Mouse (Mus musculus) liver, embryonic 15.5 days (tissue): ENCODE measurements around the gene Frrs1. TPM values are rescaled to one million over a fixed set of nuclear protein-coding genes. Genes with fewer than 3 reads are reported as not detected.
A peak's percentile ranks its signal among the peaks of the same experiment; 100 is the strongest.

Experiments used
- ATAC-seq: fragments of 200-750 bp; cut with Nextera tagmentation; 2 replicates; pipeline ENCODE4 v1.8.0; 2017; ENCODE audit warnings: moderate number of reproducible peaks, mild to moderate bottlenecking, moderate library complexity; ENCODE audit not compliant: insufficient read depth
- H3K27ac ChIP-seq: fragments of 300-500 bp; sonication (generic); replicated peaks from 2 replicates; pipeline ENCODE4 v1.5.1; 2015; ENCODE audit warnings: mild to moderate bottlenecking, inconsistent platforms
- H3K27me3 ChIP-seq: fragments of 300-500 bp; sonication (generic); 2 replicates; pipeline ENCODE4 v1.6.1; 2015; ENCODE audit warnings: mild to moderate bottlenecking, inconsistent platforms
- H3K36me3 ChIP-seq: fragments of 300-500 bp; sonication (generic); replicated peaks from 2 replicates; pipeline ENCODE4 v1.6.1; 2015; ENCODE audit warnings: moderate library complexity, mild to moderate bottlenecking, inconsistent platforms
- H3K4me1 ChIP-seq: fragments of 300-500 bp; sonication (generic); replicated peaks from 2 replicates; pipeline ENCODE4 v1.6.1; 2015; ENCODE audit warnings: inconsistent platforms
- H3K4me2 ChIP-seq: fragments of 300-500 bp; sonication (generic); 2 replicates; pipeline ENCODE4 v1.6.1; 2015; ENCODE audit warnings: moderate library complexity, mild to moderate bottlenecking, inconsistent platforms
- H3K4me3 ChIP-seq: fragments of 300-500 bp; sonication (generic); replicated peaks from 2 replicates; pipeline ENCODE4 v1.5.1; 2015; ENCODE audit warnings: mild to moderate bottlenecking, inconsistent platforms
- H3K9ac ChIP-seq: fragments of 300-500 bp; sonication (generic); 2 replicates; pipeline ENCODE4 v1.6.1; 2015; ENCODE audit warnings: moderate library complexity, mild to moderate bottlenecking, inconsistent platforms
- H3K9me3 ChIP-seq: fragments of 300-500 bp; sonication (generic); replicated peaks from 2 replicates; pipeline ENCODE4 v1.6.1; 2016; ENCODE audit warnings: inconsistent platforms
- WGBS: fragments of 180-500 bp; shearing (Covaris S2); methylation state at CpG from one replicate; pipeline ENCODE4 v1.1.7; 2015; ENCODE audit warnings: mixed read lengths; ENCODE audit not compliant: insufficient replicate concordance; 5-methylcytosine and 5-hydroxymethylcytosine counted together
- polyA plus RNA-seq: library from polyadenylated mRNA; unstranded; fragments of >200 nt; fragmentation: Nextera tagmentation; extraction: Ambion mirVana; gene quantifications from 2 replicates; pipeline ENCODE4 v1.2.1, GENCODE M21; 2015

The Frrs1 gene
- polyA plus RNA-seq, 1 experiment from 2014 or later: 38.0 TPM

- H3K27me3 ChIP-seq: peaks cover 12% of the 10 kb centered on the region
- WGBS: 63% methylated on average over 4 of the region's 4 CpGs
- H3K9ac ChIP-seq: no peak overlapping the region
- ATAC-seq: no peak
- no peaks in the 10 kb centered on the region for H3K36me3 ChIP-seq
- no peak overlapping the region for H3K27ac ChIP-seq
- no peaks in the 10 kb centered on the region for H3K9me3 ChIP-seq
- H3K4me3 ChIP-seq: no peak overlapping the region
- no peak overlapping the region for H3K4me2 ChIP-seq
- peaks cover 22% of the 10 kb centered on the region for H3K4me1 ChIP-seq
These were observed 10.3 kb upstream of the Frrs1 start for GRCm38 (mm10) chr3:116848936-116849335.

GRCm38 (mm10) chr3:116850376-116850775, 8.9 kb upstream of the Frrs1 start:
- WGBS: 55% methylated on average over 1 of the region's 1 CpGs
- Histone ChIP-seq H3K4me3 (no peak overlapping the region), H3K27ac (no peak overlapping the region), H3K9ac (no peak overlapping the region), H3K36me3 (no peaks in the 10 kb centered on the region), H3K4me2 (no peak overlapping the region), H3K9me3 (no peaks in the 10 kb centered on the region), H3K4me1 (peaks cover 17% of the 10 kb centered on the region), H3K27me3 (peaks cover 12% of the 10 kb centered on the region)
- ATAC-seq: no peak

DNA sequence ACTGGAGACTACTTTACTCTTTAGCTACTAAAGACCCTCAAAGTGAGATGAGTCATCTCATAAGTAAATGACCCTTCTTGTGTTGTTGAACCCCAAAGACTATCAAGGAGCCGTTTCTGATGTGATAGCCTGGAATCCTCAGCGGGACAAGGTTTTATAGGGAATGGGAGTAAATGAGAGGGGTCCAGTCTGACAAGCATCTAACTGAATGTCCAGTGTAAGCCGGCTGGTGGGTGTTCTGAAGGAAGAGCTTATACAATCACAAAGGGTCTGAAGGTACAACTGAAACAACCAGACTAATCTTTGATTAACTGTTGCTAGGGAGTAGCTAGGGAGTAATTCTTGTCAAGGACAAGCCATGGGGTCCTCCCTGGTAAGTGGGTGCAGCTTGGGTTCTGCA, 6.8 kb upstream of the Frrs1 start:
- Histone ChIP-seq H3K4me3 (no peak overlapping the region), H3K9me3 (no peaks in the 10 kb centered on the region), H3K4me2 (no peak overlapping the region), H3K27ac (no peak overlapping the region), H3K9ac (no peak overlapping the region), H3K4me1 (peaks cover 23% of the 10 kb centered on the region), H3K36me3 (no peaks in the 10 kb centered on the region), H3K27me3 (peaks cover 12% of the 10 kb centered on the region)
- 69% methylated on average over 3 of the region's 3 CpGs for WGBS
- ATAC-seq: no peak

- no peaks in the 10 kb centered on the region for H3K9me3 ChIP-seq
- H3K36me3 ChIP-seq: no peaks in the 10 kb centered on the region
- peak overlapping the region; percentile 96 for H3K27ac ChIP-seq
- no peak overlapping the region for H3K9ac ChIP-seq
- no peak for ATAC-seq
- H3K27me3 ChIP-seq: 0 out of 2 replicates have a peak, but pooled peaks cover under 1% of the 10 kb centered on the region
- H3K4me2 ChIP-seq: peak overlapping the region; percentile 51; the same call in 1 of the 2 replicates
- H3K4me1 ChIP-seq: peaks cover 61% of the 10 kb centered on the region
- 16% methylated on average over 6 of the region's 6 CpGs for WGBS
- no peak overlapping the region for H3K4me3 ChIP-seq
These were observed 1.7 kb upstream of the Frrs1 start for GRCm38 (mm10) chr3:116857611-116858010.

GRCm38 (mm10) chr3:116859752-116860151, 488 bp downstream of the Frrs1 start:
- Histone ChIP-seq H3K27ac (peak overlapping the region; percentile 96), H3K9ac (peak overlapping the region; percentile 57), H3K4me1 (peaks cover 77% of the 10 kb centered on the region), H3K4me3 (peak overlapping the region; percentile 77), H3K4me2 (peak overlapping the region; percentile 90), H3K27me3 (no peaks in the 10 kb centered on the region), H3K9me3 (no peaks in the 10 kb centered on the region), H3K36me3 (no peaks in the 10 kb centered on the region)
- peak; percentile 62 for ATAC-seq
- WGBS: 17% methylated on average over 5 of the region's 5 CpGs

- 0 out of 2 replicates have a peak, but pooled peaks cover 4% of the 10 kb centered on the region for H3K36me3 ChIP-seq
- peaks cover 78% of the 10 kb centered on the region for H3K4me1 ChIP-seq
- peak overlapping the region; percentile 90 for H3K4me2 ChIP-seq
- H3K27ac ChIP-seq: peak overlapping the region; percentile 96
- peak overlapping the region; percentile 83 for H3K9ac ChIP-seq
- H3K9me3 ChIP-seq: no peaks in the 10 kb centered on the region
- WGBS: 5% methylated on average over 19 of the region's 19 CpGs
- ATAC-seq: peak; percentile 46
- no peaks in the 10 kb centered on the region for H3K27me3 ChIP-seq
- H3K4me3 ChIP-seq: peak overlapping the region; percentile 77
These were observed 1.3 kb downstream of the Frrs1 start for GRCm38 (mm10) chr3:116860333-116861222.

DNA sequence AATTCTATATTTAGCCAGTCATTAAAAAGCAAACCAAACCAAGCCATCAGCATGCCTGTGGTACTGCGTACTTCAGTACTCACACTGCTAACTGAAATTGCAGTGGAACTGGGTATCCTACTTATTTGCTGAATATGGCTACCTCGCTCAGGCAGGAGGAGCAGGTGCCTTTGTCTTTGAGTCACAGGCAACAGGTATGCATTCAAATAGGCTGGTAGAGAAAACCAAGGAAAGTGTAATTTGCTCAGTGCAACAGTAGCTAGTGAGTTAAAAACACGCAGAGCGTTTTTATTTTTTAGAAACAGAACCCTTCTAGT, 1.9 kb downstream of the Frrs1 start:
- peak overlapping the region; percentile 96 for H3K27ac ChIP-seq
- peak overlapping the region; percentile 90 for H3K4me2 ChIP-seq
- no peaks in the 10 kb centered on the region for H3K9me3 ChIP-seq
- no peaks in the 10 kb centered on the region for H3K27me3 ChIP-seq
- H3K4me3 ChIP-seq: peak overlapping the region; percentile 77
- H3K9ac ChIP-seq: peak overlapping the region; percentile 83
- H3K4me1 ChIP-seq: peaks cover 76% of the 10 kb centered on the region
- 2% methylated on average over 4 of the region's 4 CpGs for WGBS
- ATAC-seq: no peak
- peaks cover 8% of the 10 kb centered on the region; the same call in 1 of the 2 replicates for H3K36me3 ChIP-seq

GRCm38 (mm10) chr3:116861540-116862067, 2.3 kb downstream of the Frrs1 start:
- Histone ChIP-seq H3K27me3 (no peaks in the 10 kb centered on the region), H3K9me3 (no peaks in the 10 kb centered on the region), H3K36me3 (peaks cover 10% of the 10 kb centered on the region), H3K4me1 (peaks cover 72% of the 10 kb centered on the region), H3K9ac (peak overlapping the region; percentile 83), H3K4me2 (peak overlapping the region; percentile 90), H3K27ac (peak overlapping the region; percentile 96), H3K4me3 (peak overlapping the region; percentile 77)
- ATAC-seq: peak; percentile 47
- WGBS: under 1% methylated on average over 25 of the region's 25 CpGs

GRCm38 (mm10) chr3:116862621-116863020, 3.4 kb downstream of the Frrs1 start:
- peak overlapping the region; percentile 83 for H3K9ac ChIP-seq
- H3K4me2 ChIP-seq: peak overlapping the region; percentile 90

GRCm38 (mm10) chr3:116864421-116864820, 5.2 kb downstream of the Frrs1 start:
- no peak for ATAC-seq
- Histone ChIP-seq H3K4me1 (peaks cover 61% of the 10 kb centered on the region), H3K27ac (peak overlapping the region; percentile 53), H3K9ac (peak overlapping the region; percentile 48; the same call in 1 of the 2 replicates), H3K36me3 (peaks cover 30% of the 10 kb centered on the region), H3K4me2 (peak overlapping the region; percentile 90), H3K9me3 (no peaks in the 10 kb centered on the region), H3K27me3 (no peaks in the 10 kb centered on the region), H3K4me3 (peak overlapping the region; percentile 77)
- 40% methylated on average over 5 of the region's 5 CpGs for WGBS

More at GRCm38 (mm10) chr3:116862621-116863020, 3.4 kb downstream of the Frrs1 start:
- WGBS: 45% methylated on average over 1 of the region's 1 CpGs
- no peaks in the 10 kb centered on the region for H3K27me3 ChIP-seq
- H3K4me1 ChIP-seq: peaks cover 69% of the 10 kb centered on the region
- peaks cover 20% of the 10 kb centered on the region for H3K36me3 ChIP-seq
- H3K27ac ChIP-seq: peak overlapping the region; percentile 96
- ATAC-seq: no peak
- H3K9me3 ChIP-seq: no peaks in the 10 kb centered on the region
- peak overlapping the region; percentile 77 for H3K4me3 ChIP-seq

DNA sequence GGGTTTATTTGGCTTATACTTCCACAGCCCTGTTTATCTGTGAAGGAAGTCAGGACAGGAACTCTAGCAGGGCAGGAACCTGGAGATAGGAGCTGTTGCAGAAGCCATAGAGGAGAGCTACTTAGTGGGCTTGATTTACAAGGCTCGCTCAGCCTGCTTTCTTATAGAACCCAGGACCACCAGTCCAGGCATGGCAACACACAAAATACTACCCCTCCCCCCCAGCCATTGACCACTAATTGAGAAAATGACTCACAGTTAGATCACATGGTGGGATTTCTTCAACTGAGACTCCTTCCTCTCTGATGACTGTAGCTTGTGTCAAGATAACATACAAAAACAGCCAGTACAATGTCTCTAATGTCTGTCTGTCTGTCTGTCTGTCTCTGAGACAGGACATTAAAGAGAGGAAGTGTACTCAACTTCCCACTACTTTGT, 6.0 kb downstream of the Frrs1 start:
- Histone ChIP-seq H3K4me1 (peaks cover 56% of the 10 kb centered on the region), H3K27me3 (no peaks in the 10 kb centered on the region), H3K4me2 (peak overlapping the region; percentile 52), H3K4me3 (peak overlapping the region; percentile 29), H3K9me3 (no peaks in the 10 kb centered on the region), H3K9ac (peak overlapping the region; percentile 30), H3K36me3 (peaks cover 37% of the 10 kb centered on the region), H3K27ac (peak overlapping the region; percentile 67)
- WGBS: 0% methylated on average over 1 of the region's 1 CpGs
- ATAC-seq: peak; percentile 27; the same call in 1 of the 2 replicates
